ENCODE assay signal across 7 mouse cellular contexts in the genomic region with DNA sequence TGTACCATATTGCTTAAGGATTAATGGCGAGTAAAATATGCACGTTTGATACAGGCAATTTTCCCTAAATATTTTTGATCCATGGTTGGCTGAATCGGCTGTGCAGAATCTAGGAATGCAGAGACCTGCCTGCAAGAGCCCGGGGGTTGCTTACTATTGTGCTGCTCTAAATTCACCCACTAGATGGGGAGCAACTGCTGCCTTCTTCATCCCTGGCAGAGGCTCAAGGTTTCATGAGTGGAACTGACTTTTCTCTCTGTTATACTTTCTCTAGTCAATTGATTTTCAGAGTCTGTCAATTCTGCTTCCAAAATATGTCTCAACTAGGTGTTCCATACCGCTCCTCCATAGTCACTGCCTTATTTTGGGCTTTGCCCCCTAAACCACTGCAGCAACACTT.
DNase-seq lines count a peak whose midpoint lies in the region; ATAC-seq and TF ChIP-seq lines count a peak whose summit lies in the region.

No protein-coding gene starts in this region.

- DNase-seq in hindbrain, embryonic 14.5 days (ENCODE audit: low spot score), result peak; percentile 57
- DNase-seq in midbrain, postnatal 0 days (ENCODE audit: low spot score), result peak; percentile 75
- no peak for DNase-seq in midbrain, embryonic 10.5 days (ENCODE audit: low spot score)
- DNase-seq in gastrocnemius, postnatal 14 days, result peak; percentile 51
- no peak for DNase-seq in stomach, postnatal 0 days (ENCODE audit: low spot score)
- no peak for DNase-seq in ovary, postnatal 14 days (ENCODE audit: low spot score)

- H3K27me3 ChIP-seq in hindbrain, embryonic 14.5 days (ENCODE audit: control insufficient read depth, insufficient read depth, low read length), result no peaks in the 10 kb centered on the region
- H3K27me3 ChIP-seq in hindbrain, embryonic 13.5 days, result peaks cover 10% of the 10 kb centered on the region; the same call in 1 of the 2 replicates
- H3K27me3 ChIP-seq in midbrain, postnatal 0 days (ENCODE audit: insufficient read depth, low read length), result no peaks in the 10 kb centered on the region
- H3K27me3 ChIP-seq in midbrain, embryonic 10.5 days (ENCODE audit: low read depth, poor library complexity, severe bottlenecking), result peaks cover 4% of the 10 kb centered on the region
- no peaks in the 10 kb centered on the region for H3K27me3 ChIP-seq in stomach, postnatal 0 days (ENCODE audit: control insufficient read depth, insufficient read depth, low read length)

- no peak overlapping the region for H3K9ac ChIP-seq in hindbrain, embryonic 14.5 days
- H3K9ac ChIP-seq in hindbrain, embryonic 13.5 days, result no peak overlapping the region
- H3K9ac ChIP-seq in midbrain, postnatal 0 days (replicated peaks; ENCODE audit: low read length, poor library complexity, severe bottlenecking), result no peak overlapping the region
- H3K9ac ChIP-seq in stomach, postnatal 0 days (ENCODE audit: low read length), result no peak overlapping the region

- H3K4me2 ChIP-seq in hindbrain, embryonic 14.5 days (replicated peaks), result no peak overlapping the region
- no peak overlapping the region for H3K4me2 ChIP-seq in hindbrain, embryonic 13.5 days
- H3K4me2 ChIP-seq in midbrain, postnatal 0 days (ENCODE audit: low read depth, low read length, poor library complexity, severe bottlenecking), result no peak overlapping the region
- no peak overlapping the region for H3K4me2 ChIP-seq in stomach, postnatal 0 days (replicated peaks; ENCODE audit: low read depth)

- no peaks in the 10 kb centered on the region for H3K9me3 ChIP-seq in hindbrain, embryonic 14.5 days (ENCODE audit: control insufficient read depth, low read length)
- no peaks in the 10 kb centered on the region for H3K9me3 ChIP-seq in hindbrain, embryonic 13.5 days
- H3K9me3 ChIP-seq in midbrain, postnatal 0 days (ENCODE audit: low read length), result no peaks in the 10 kb centered on the region
- no peaks in the 10 kb centered on the region for H3K9me3 ChIP-seq in midbrain, embryonic 10.5 days (replicated peaks)
- no peaks in the 10 kb centered on the region for H3K9me3 ChIP-seq in stomach, postnatal 0 days (ENCODE audit: control insufficient read depth, low read length)

- WGBS in hindbrain, embryonic 14.5 days, result 78% methylated on average over 5 of the region's 5 CpGs
- 72% methylated on average over 5 of the region's 5 CpGs for WGBS in hindbrain, embryonic 13.5 days
- WGBS in midbrain, postnatal 0 days, result 73% methylated on average over 5 of the region's 5 CpGs
- WGBS in midbrain, embryonic 10.5 days, result 85% methylated on average over 5 of the region's 5 CpGs
- 56% methylated on average over 5 of the region's 5 CpGs for WGBS in stomach, postnatal 0 days

- intact Hi-C loops in gastrocnemius, postnatal 14 days (cut with DNase I; ENCODE audit: low total_unique reads), result loop anchor here (5.0 kb wide), 1 partner anchor 136 kb away; no protein-coding TSS in a partner anchor

- H3K4me3 ChIP-seq in hindbrain, embryonic 14.5 days (replicated peaks; ENCODE audit: low read length), result no peak overlapping the region
- H3K4me3 ChIP-seq in hindbrain, embryonic 13.5 days, result no peak overlapping the region
- H3K4me3 ChIP-seq in midbrain, postnatal 0 days (ENCODE audit: low read depth, low read length), result no peak overlapping the region
- H3K4me3 ChIP-seq in midbrain, embryonic 10.5 days, result no peak overlapping the region
- no peak overlapping the region for H3K4me3 ChIP-seq in stomach, postnatal 0 days (ENCODE audit: low read depth, low read length)

- no peaks in the 10 kb centered on the region for H3K4me1 ChIP-seq in hindbrain, embryonic 14.5 days (replicated peaks; ENCODE audit: control insufficient read depth, insufficient read depth, low read length)
- peaks cover 9% of the 10 kb centered on the region; the same call in 1 of the 2 replicates for H3K4me1 ChIP-seq in hindbrain, embryonic 13.5 days (replicated peaks)
- H3K4me1 ChIP-seq in midbrain, postnatal 0 days (ENCODE audit: insufficient read depth, low read length), result no peaks in the 10 kb centered on the region
- peaks cover 12% of the 10 kb centered on the region; the same call in 1 of the 2 replicates for H3K4me1 ChIP-seq in midbrain, embryonic 10.5 days
- H3K4me1 ChIP-seq in stomach, postnatal 0 days (replicated peaks; ENCODE audit: control insufficient read depth, insufficient read depth), result no peaks in the 10 kb centered on the region

- no peak for ATAC-seq in hindbrain, embryonic 14.5 days (ENCODE audit: low FRiP score)
- no peak for ATAC-seq in hindbrain, embryonic 13.5 days (ENCODE audit: low FRiP score)
- no peak for ATAC-seq in midbrain, postnatal 0 days (ENCODE audit: low FRiP score)
- ATAC-seq in stomach, postnatal 0 days (ENCODE audit: low FRiP score, low TSS enrichment), result no peak

- TF ChIP-seq CTCF in midbrain, postnatal 0 days (IDR thresholded peaks at IDR 0.05), result peak; percentile 77
- TF ChIP-seq CTCF in stomach, postnatal 0 days (IDR thresholded peaks at IDR 0.05; ENCODE audit: low read depth), result peak; percentile 79

- TF ChIP-seq EP300 in stomach, postnatal 0 days (optimal IDR thresholded peaks at IDR 0.05), result no peak

- H3K36me3 ChIP-seq in hindbrain, embryonic 14.5 days (replicated peaks; ENCODE audit: control insufficient read depth, insufficient read depth), result 0 out of 2 replicates have a peak, but pooled peaks cover 13% of the 10 kb centered on the region
- H3K36me3 ChIP-seq in hindbrain, embryonic 13.5 days, result peaks cover 12% of the 10 kb centered on the region; the same call in 1 of the 2 replicates
- peaks cover 24% of the 10 kb centered on the region; the same call in 1 of the 2 replicates for H3K36me3 ChIP-seq in midbrain, postnatal 0 days (ENCODE audit: insufficient read depth, low read length)
- no peaks in the 10 kb centered on the region for H3K36me3 ChIP-seq in midbrain, embryonic 10.5 days
- H3K36me3 ChIP-seq in stomach, postnatal 0 days (ENCODE audit: control insufficient read depth, insufficient read depth, low read length), result no peaks in the 10 kb centered on the region

- H3K27ac ChIP-seq in hindbrain, embryonic 14.5 days, result no peak overlapping the region
- no peak overlapping the region for H3K27ac ChIP-seq in hindbrain, embryonic 13.5 days
- no peak overlapping the region for H3K27ac ChIP-seq in midbrain, postnatal 0 days (ENCODE audit: low read depth, low read length)
- no peak overlapping the region for H3K27ac ChIP-seq in midbrain, embryonic 10.5 days (replicated peaks)
- no peak overlapping the region for H3K27ac ChIP-seq in stomach, postnatal 0 days (replicated peaks)

Comparison
In these comparisons a context has a peak if more than half of its experiments do, and no peak if none do; other contexts are left out.
1. DNase-seq: peak in hindbrain, embryonic 14.5 days (single experiment), midbrain, postnatal 0 days (single experiment) and gastrocnemius, postnatal 14 days (single experiment); none in midbrain, embryonic 10.5 days (single experiment), stomach, postnatal 0 days (single experiment) and ovary, postnatal 14 days (single experiment).